Mouse (Mus musculus) kidney, adult 2 months (tissue): ENCODE results near the gene Slc22a21.

ENCODE experiments used
- CTCF ChIP-seq: fragments of 200-500 bp; conservative IDR thresholded peaks from 2 replicates; pipeline ENCODE4 v1.5.1; 2011; ENCODE audit warnings: low read depth, mild to moderate bottlenecking, control low read depth, low read length, moderate library complexity, mixed read lengths; ENCODE audit not compliant: insufficient read depth, insufficient read length
- POLR2A ChIP-seq: fragments of 200-500 bp; IDR thresholded peaks from one replicate; pipeline ENCODE4 v1.6.1; 2011; ENCODE audit warnings: low read depth, low read length, control low read depth

GRCm38 (mm10) chr11:53918851-53919250 lies 61.3 kb downstream of the Slc22a21 start:
- TF ChIP-seq POLR2A (no peak), CTCF (no peak)
